ENCODE assay signal across 8 mouse cellular contexts in the genomic region with DNA sequence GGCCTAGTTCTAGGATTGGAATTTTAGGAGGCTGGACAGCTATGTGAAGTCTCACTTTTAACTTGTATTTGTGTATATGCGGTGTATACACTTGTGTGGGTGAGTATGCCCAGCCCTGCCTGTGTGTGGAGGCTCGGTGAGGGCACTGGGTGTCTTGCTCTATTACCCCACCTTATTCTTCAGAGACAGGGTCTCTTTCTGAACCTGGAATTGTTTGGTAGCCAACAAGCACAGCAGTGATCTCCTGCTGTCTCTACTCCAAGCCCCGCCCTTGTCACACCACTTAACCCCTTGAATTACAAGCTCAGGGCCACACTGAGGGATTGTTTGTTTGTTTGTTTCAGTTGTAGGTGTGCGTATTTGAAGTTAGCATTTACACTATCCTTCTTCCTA. TPM values are rescaled to one million over a fixed set of nuclear protein-coding genes. Genes with fewer than 3 reads are reported as not detected.
DNase-seq lines count a peak whose midpoint lies in the region; ATAC-seq and TF ChIP-seq lines count a peak whose summit lies in the region.

No protein-coding gene starts in this region.

- no peaks in the 10 kb centered on the region for H3K36me3 ChIP-seq in kidney, postnatal 0 days (ENCODE audit: insufficient read depth, low read length)
- H3K36me3 ChIP-seq in hindbrain, postnatal 0 days (ENCODE audit: insufficient read depth, low read length) = no peaks in the 10 kb centered on the region
- H3K36me3 ChIP-seq in midbrain, embryonic 11.5 days (ENCODE audit: control insufficient read depth, insufficient read depth, low read length) = no peaks in the 10 kb centered on the region

- H3K9ac ChIP-seq in kidney, postnatal 0 days (ENCODE audit: low read depth, low read length) = peak overlapping the region; percentile 75
- peak overlapping the region; percentile 61 for H3K9ac ChIP-seq in hindbrain, postnatal 0 days (replicated peaks; ENCODE audit: low read length)
- no peak overlapping the region for H3K9ac ChIP-seq in midbrain, embryonic 11.5 days (ENCODE audit: low read length)

- 0 out of 2 replicates have a peak, but pooled peaks cover 5% of the 10 kb centered on the region for H3K4me1 ChIP-seq in kidney, postnatal 0 days (replicated peaks; ENCODE audit: insufficient read depth, low read length)
- H3K4me1 ChIP-seq in brown adipose tissue, adult 24 weeks (ENCODE audit: control insufficient read depth, insufficient read depth, insufficient read length, low read length) = peaks cover 16% of the 10 kb centered on the region
- peaks cover 10% of the 10 kb centered on the region; the same call in 1 of the 2 replicates for H3K4me1 ChIP-seq in hindbrain, postnatal 0 days (ENCODE audit: insufficient read depth, low read length)
- peaks cover 9% of the 10 kb centered on the region for H3K4me1 ChIP-seq in midbrain, embryonic 11.5 days (ENCODE audit: control insufficient read depth, insufficient read depth, low read length)

- peak overlapping the region; percentile 82 for H3K4me2 ChIP-seq in kidney, postnatal 0 days (ENCODE audit: low read length)
- peak overlapping the region; percentile 89 for H3K4me2 ChIP-seq in hindbrain, postnatal 0 days (ENCODE audit: low read depth, low read length)
- H3K4me2 ChIP-seq in midbrain, embryonic 11.5 days = peak overlapping the region; percentile 71

- no peak for ATAC-seq in kidney, postnatal 0 days (replicated peaks; ENCODE audit: low FRiP score, low read depth)
- ATAC-seq in hindbrain, postnatal 0 days = peak; percentile 18; the same call in 1 of the 2 replicates
- ATAC-seq in midbrain, embryonic 11.5 days (ENCODE audit: low FRiP score) = peak; percentile 5; the same call in 1 of the 2 replicates

- H3K9me3 ChIP-seq in kidney, postnatal 0 days (replicated peaks; ENCODE audit: low read length) = no peaks in the 10 kb centered on the region
- H3K9me3 ChIP-seq in hindbrain, postnatal 0 days (ENCODE audit: low read length) = no peaks in the 10 kb centered on the region
- H3K9me3 ChIP-seq in midbrain, embryonic 11.5 days (ENCODE audit: control insufficient read depth, low read length) = no peaks in the 10 kb centered on the region

- intact Hi-C loops in left cerebral cortex, postnatal 36 days (cut with DNase I) = no loop called here

- 0 out of 2 replicates have a peak overlapping the region, but pooled peaks have one; percentile 81 for H3K27ac ChIP-seq in kidney, postnatal 0 days
- peak overlapping the region; percentile 90 for H3K27ac ChIP-seq in brown adipose tissue, adult 24 weeks (replicated peaks; ENCODE audit: low read depth, low read length)
- H3K27ac ChIP-seq in hindbrain, postnatal 0 days = peak overlapping the region; percentile 80
- H3K27ac ChIP-seq in midbrain, embryonic 11.5 days (ENCODE audit: low read depth, low read length) = no peak overlapping the region

- H3K4me3 ChIP-seq in kidney, postnatal 0 days (replicated peaks; ENCODE audit: low read depth, low read length) = peak overlapping the region; percentile 48
- H3K4me3 ChIP-seq in brown adipose tissue, adult 24 weeks (ENCODE audit: insufficient read depth, low read depth, low read length) = peak overlapping the region; percentile 91
- H3K4me3 ChIP-seq in hindbrain, postnatal 0 days (ENCODE audit: low read length) = peak overlapping the region; percentile 44
- H3K4me3 ChIP-seq in midbrain, embryonic 11.5 days (ENCODE audit: low read depth, low read length) = no peak overlapping the region; the same call in 1 of the 2 replicates

- WGBS in kidney, postnatal 0 days = 42% methylated on average over 4 of the region's 4 CpGs
- WGBS in hindbrain, postnatal 0 days = 45% methylated on average over 4 of the region's 4 CpGs
- 53% methylated on average over 4 of the region's 4 CpGs for WGBS in midbrain, embryonic 11.5 days

- DNase-seq in kidney, postnatal 0 days (ENCODE audit: low spot score) = no peak
- DNase-seq in kidney, postnatal 25 days = no peak
- DNase-seq in hindbrain, postnatal 0 days (ENCODE audit: low spot score) = no peak
- DNase-seq in midbrain, embryonic 11.5 days (ENCODE audit: low spot score, missing footprints) = no peak
- DNase-seq in left cerebral cortex, postnatal 36 days (ENCODE audit: low spot score in 2 of 2) = no peak
- no peak for DNase-seq in layer of hippocampus, postnatal 36 days
- no peak for DNase-seq in right cerebral cortex, adult 18-20 months

- no peaks in the 10 kb centered on the region for H3K27me3 ChIP-seq in kidney, postnatal 0 days (ENCODE audit: insufficient read depth, low read length)
- no peaks in the 10 kb centered on the region for H3K27me3 ChIP-seq in hindbrain, postnatal 0 days (ENCODE audit: insufficient read depth, low read length)
- H3K27me3 ChIP-seq in midbrain, embryonic 11.5 days (ENCODE audit: control insufficient read depth, insufficient read depth, low read length) = no peaks in the 10 kb centered on the region

- no peak for TF ChIP-seq CTCF in kidney, postnatal 0 days (IDR thresholded peaks at IDR 0.05; ENCODE audit: low read depth)
- TF ChIP-seq CTCF in hindbrain, postnatal 0 days (IDR thresholded peaks at IDR 0.05; ENCODE audit: low read depth) = no peak

RNA-seq across cellular contexts. Expression of a gene that starts 0.4 kb away (rescaled TPM):
- polyA plus RNA-seq in kidney, postnatal 0 days (2015; fragmentation: Nextera tagmentation; extraction: Ambion mirVana) = 6.3 and 7.2 TPM in 2 replicates
- polyA plus RNA-seq in brown adipose tissue, adult 24 weeks (2012; ENCODE audit: insufficient read depth, insufficient read length, missing spikeins) = 16.1 and 24.1 TPM in 2 replicates
- total RNA-seq in hindbrain, postnatal 0 days (2014; rRNA removed) = 4.5 and 7.0 TPM in 2 replicates
- 7.0 and 7.8 TPM in 2 replicates for polyA plus RNA-seq in hindbrain, postnatal 0 days (2015; fragmentation: Nextera tagmentation; extraction: Ambion mirVana)
- polyA plus RNA-seq in midbrain, embryonic 11.5 days (2014; fragmentation: Nextera tagmentation; extraction: Ambion mirVana) = 1.2 and 1.6 TPM in 2 replicates
- 1 to 10 TPM; 3.7 to 4.9 TPM for total RNA-seq in left cerebral cortex, postnatal 36 days (2021)
- total RNA-seq in layer of hippocampus, postnatal 36 days (2021) = 1 to 10 TPM; 3.3 TPM

RNA-seq across cellular contexts. Expression of a gene that starts 4.8 kb away (rescaled TPM):
- polyA plus RNA-seq in kidney, postnatal 0 days (2015; fragmentation: Nextera tagmentation; extraction: Ambion mirVana) = 0.93 and 1.2 TPM in 2 replicates
- not detected in 2 replicates for polyA plus RNA-seq in brown adipose tissue, adult 24 weeks (2012; ENCODE audit: insufficient read depth, insufficient read length, missing spikeins)
- 0.79 TPM in 1 of 2 replicates, not detected in the other for total RNA-seq in hindbrain, postnatal 0 days (2014; rRNA removed)
- 0.29 and 0.71 TPM in 2 replicates for polyA plus RNA-seq in hindbrain, postnatal 0 days (2015; fragmentation: Nextera tagmentation; extraction: Ambion mirVana)
- 0.62 and 0.93 TPM in 2 replicates for polyA plus RNA-seq in midbrain, embryonic 11.5 days (2014; fragmentation: Nextera tagmentation; extraction: Ambion mirVana)
- not detected for total RNA-seq in left cerebral cortex, postnatal 36 days (2021)
- not detected for total RNA-seq in layer of hippocampus, postnatal 36 days (2021)

RNA-seq across cellular contexts. Expression of a gene that starts 16.7 kb away (rescaled TPM):
- 4.0 and 4.4 TPM in 2 replicates for polyA plus RNA-seq in kidney, postnatal 0 days (2015; fragmentation: Nextera tagmentation; extraction: Ambion mirVana)
- polyA plus RNA-seq in brown adipose tissue, adult 24 weeks (2012; ENCODE audit: insufficient read depth, insufficient read length, missing spikeins) = 5.4 and 7.7 TPM in 2 replicates
- total RNA-seq in hindbrain, postnatal 0 days (2014; rRNA removed) = 74.6 and 85.3 TPM in 2 replicates
- 73.0 and 74.6 TPM in 2 replicates for polyA plus RNA-seq in hindbrain, postnatal 0 days (2015; fragmentation: Nextera tagmentation; extraction: Ambion mirVana)
- 1.3 and 1.4 TPM in 2 replicates for polyA plus RNA-seq in midbrain, embryonic 11.5 days (2014; fragmentation: Nextera tagmentation; extraction: Ambion mirVana)
- total RNA-seq in left cerebral cortex, postnatal 36 days (2021) = 100 to 1,000 TPM; 101 to 114 TPM
- 10 to 100 TPM; 75.3 to 80.4 TPM for total RNA-seq in layer of hippocampus, postnatal 36 days (2021)

RNA-seq across cellular contexts. Expression of a gene that starts 40.4 kb away (rescaled TPM):
- polyA plus RNA-seq in kidney, postnatal 0 days (2015; fragmentation: Nextera tagmentation; extraction: Ambion mirVana) = 275 and 288 TPM in 2 replicates
- 316 and 439 TPM in 2 replicates for polyA plus RNA-seq in brown adipose tissue, adult 24 weeks (2012; ENCODE audit: insufficient read depth, insufficient read length, missing spikeins)
- 20.6 and 40.3 TPM in 2 replicates for total RNA-seq in hindbrain, postnatal 0 days (2014; rRNA removed)
- 159 and 163 TPM in 2 replicates for polyA plus RNA-seq in hindbrain, postnatal 0 days (2015; fragmentation: Nextera tagmentation; extraction: Ambion mirVana)
- 200 and 208 TPM in 2 replicates for polyA plus RNA-seq in midbrain, embryonic 11.5 days (2014; fragmentation: Nextera tagmentation; extraction: Ambion mirVana)
- total RNA-seq in left cerebral cortex, postnatal 36 days (2021) = 10 to 100 TPM; 63.3 to 66.1 TPM
- total RNA-seq in layer of hippocampus, postnatal 36 days (2021) = 10 to 100 TPM; 70.7 to 72.3 TPM

RNA-seq across cellular contexts. Expression of a gene that starts 40.5 kb away (rescaled TPM):
- 43.8 and 48.0 TPM in 2 replicates for polyA plus RNA-seq in kidney, postnatal 0 days (2015; fragmentation: Nextera tagmentation; extraction: Ambion mirVana)
- polyA plus RNA-seq in brown adipose tissue, adult 24 weeks (2012; ENCODE audit: insufficient read depth, insufficient read length, missing spikeins) = 7.5 and 9.2 TPM in 2 replicates
- total RNA-seq in hindbrain, postnatal 0 days (2014; rRNA removed) = 47.1 and 56.3 TPM in 2 replicates
- polyA plus RNA-seq in hindbrain, postnatal 0 days (2015; fragmentation: Nextera tagmentation; extraction: Ambion mirVana) = 30.3 and 34.1 TPM in 2 replicates
- polyA plus RNA-seq in midbrain, embryonic 11.5 days (2014; fragmentation: Nextera tagmentation; extraction: Ambion mirVana) = 127 and 140 TPM in 2 replicates
- 10 to 100 TPM; 24.2 to 30.2 TPM for total RNA-seq in left cerebral cortex, postnatal 36 days (2021)
- total RNA-seq in layer of hippocampus, postnatal 36 days (2021) = 10 to 100 TPM; 22.8 to 26.5 TPM
